Comparison of ENCODE assay signal across 8 mouse cellular contexts in the genomic region with DNA sequence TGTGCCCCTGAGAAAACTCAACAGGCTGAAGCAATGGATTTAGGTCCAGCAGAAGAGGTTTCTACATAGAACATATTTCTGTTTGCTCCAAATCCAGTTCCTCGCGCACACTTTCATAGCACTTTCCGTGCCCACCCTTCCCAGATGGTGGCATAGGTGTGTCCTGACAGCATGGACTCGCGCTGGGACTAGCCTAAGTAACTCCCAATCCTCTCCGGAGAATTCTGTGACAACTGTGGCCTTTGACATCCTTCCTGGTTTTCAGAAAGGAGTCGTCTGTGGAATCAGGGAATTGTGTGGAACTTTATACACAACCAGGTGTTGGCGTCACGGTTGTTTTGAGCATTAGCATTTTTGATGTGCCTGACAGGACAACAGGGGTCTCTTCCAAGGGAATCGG. TPM values are rescaled to one million over a fixed set of nuclear protein-coding genes. Genes with fewer than 3 reads are reported as not detected.
A peak's percentile ranks its signal among the peaks of the same experiment; 100 is the strongest.
DNase-seq lines count a peak whose midpoint lies in the region; ATAC-seq and TF ChIP-seq lines count a peak whose summit lies in the region.

No protein-coding gene starts in this region.

- WGBS in kidney, adult 2 months: under 1% methylated on average over 10 of the region's 10 CpGs
- under 1% methylated on average over 10 of the region's 10 CpGs for WGBS in embryonic facial prominence, embryonic 10.5 days
- WGBS in hindbrain, embryonic 10.5 days: under 1% methylated on average over 10 of the region's 10 CpGs
- WGBS in liver, embryonic 16.5 days (ENCODE audit: insufficient replicate concordance): under 1% methylated on average over 10 of the region's 10 CpGs
- under 1% methylated on average over 10 of the region's 10 CpGs for WGBS in small intestine, adult 2 months

- ATAC-seq in liver, embryonic 16.5 days (ENCODE audit: low read depth): peak; percentile 14; the same call in 1 of the 2 replicates

- peak overlapping the region; percentile 61 for H3K9ac ChIP-seq in ES-Bruce4 (ENCODE audit: low read depth, poor library complexity, severe bottlenecking)
- H3K9ac ChIP-seq in liver, embryonic 16.5 days (ENCODE audit: low read depth, low read length): peak overlapping the region; percentile 80

- TF ChIP-seq CTCF in kidney, adult 2 months (conservative IDR thresholded peaks at IDR 0.05; ENCODE audit: insufficient read depth, insufficient read length, low read depth, low read length): no peak
- TF ChIP-seq CTCF in ES-Bruce4 (IDR thresholded peaks at IDR 0.05; ENCODE audit: low read depth, low read length): no peak
- no peak for TF ChIP-seq CTCF in small intestine, adult 2 months (IDR thresholded peaks at IDR 0.05; ENCODE audit: extremely low read depth, insufficient read length, insufficient replicate concordance, low read depth, low read length)

- no peak for TF ChIP-seq EP300 in ES-Bruce4 (IDR thresholded peaks at IDR 0.05; ENCODE audit: insufficient read depth, low read depth, low read length)

- no peak for DNase-seq in kidney, adult 2 months
- no peak for DNase-seq in kidney, adult 11 months
- DNase-seq in embryonic facial prominence, embryonic 10.5 days (ENCODE audit: low spot score): no peak
- DNase-seq in hindbrain, embryonic 10.5 days (ENCODE audit: low spot score): no peak
- DNase-seq in yolk sac, embryonic 10.5 days (ENCODE audit: low spot score): no peak

- peak overlapping the region; percentile 100 for H3K4me2 ChIP-seq in liver, embryonic 16.5 days (ENCODE audit: low read depth, low read length)

- no peaks in the 10 kb centered on the region for H3K27me3 ChIP-seq in kidney, adult 2 months (replicated peaks; ENCODE audit: control insufficient read depth, insufficient read depth, low read length)
- no peaks in the 10 kb centered on the region for H3K27me3 ChIP-seq in ES-Bruce4 (ENCODE audit: control insufficient read depth, insufficient read depth, low read length, poor library complexity, severe bottlenecking)
- peaks cover 8% of the 10 kb centered on the region for H3K27me3 ChIP-seq in embryonic facial prominence, embryonic 10.5 days (replicated peaks; ENCODE audit: low read depth, poor library complexity, severe bottlenecking)
- peaks cover 19% of the 10 kb centered on the region; the same call in 1 of the 2 replicates for H3K27me3 ChIP-seq in hindbrain, embryonic 10.5 days (ENCODE audit: insufficient read depth, poor library complexity, severe bottlenecking)
- no peaks in the 10 kb centered on the region for H3K27me3 ChIP-seq in liver, embryonic 16.5 days (ENCODE audit: control insufficient read depth, insufficient read depth, low read depth, low read length)
- no peaks in the 10 kb centered on the region for H3K27me3 ChIP-seq in small intestine, adult 2 months (ENCODE audit: control insufficient read depth, insufficient read depth, low read length)

- TF ChIP-seq POLR2A in kidney, adult 2 months (IDR thresholded peaks at IDR 0.05; ENCODE audit: low read depth, low read length): no peak
- no peak for TF ChIP-seq POLR2A in ES-Bruce4 (IDR thresholded peaks at IDR 0.05; ENCODE audit: insufficient read depth, low read length)
- no peak for TF ChIP-seq POLR2A in small intestine, adult 2 months (IDR thresholded peaks at IDR 0.05; ENCODE audit: low read depth, low read length)

- H3K4me1 ChIP-seq in kidney, adult 2 months (ENCODE audit: control insufficient read depth, insufficient read depth, low read length): peaks cover 6% of the 10 kb centered on the region; the same call in 1 of the 2 replicates
- H3K4me1 ChIP-seq in ES-Bruce4 (ENCODE audit: control insufficient read depth, insufficient read depth, low read length): no peaks in the 10 kb centered on the region
- peaks cover 16% of the 10 kb centered on the region for H3K4me1 ChIP-seq in embryonic facial prominence, embryonic 10.5 days
- peaks cover 19% of the 10 kb centered on the region for H3K4me1 ChIP-seq in hindbrain, embryonic 10.5 days (replicated peaks)
- H3K4me1 ChIP-seq in liver, embryonic 16.5 days (ENCODE audit: control insufficient read depth, low read depth, low read length): peaks cover 7% of the 10 kb centered on the region
- no peaks in the 10 kb centered on the region for H3K4me1 ChIP-seq in small intestine, adult 2 months (ENCODE audit: control insufficient read depth, insufficient read depth, insufficient read length, low read length)

- H3K36me3 ChIP-seq in kidney, adult 2 months (ENCODE audit: control insufficient read depth, insufficient read depth, low read length): no peaks in the 10 kb centered on the region
- no peaks in the 10 kb centered on the region for H3K36me3 ChIP-seq in ES-Bruce4 (ENCODE audit: control insufficient read depth, insufficient read depth, low read length, poor library complexity, severe bottlenecking)
- H3K36me3 ChIP-seq in embryonic facial prominence, embryonic 10.5 days (replicated peaks): no peaks in the 10 kb centered on the region
- H3K36me3 ChIP-seq in hindbrain, embryonic 10.5 days: no peaks in the 10 kb centered on the region
- no peaks in the 10 kb centered on the region for H3K36me3 ChIP-seq in liver, embryonic 16.5 days (ENCODE audit: control insufficient read depth, insufficient read depth)
- no peaks in the 10 kb centered on the region for H3K36me3 ChIP-seq in small intestine, adult 2 months (ENCODE audit: control insufficient read depth, insufficient read depth, low read length)

- H3K9me3 ChIP-seq in ES-Bruce4 (replicated peaks; ENCODE audit: control insufficient read depth, insufficient read depth, low read length, poor library complexity, severe bottlenecking): no peaks in the 10 kb centered on the region
- no peaks in the 10 kb centered on the region for H3K9me3 ChIP-seq in embryonic facial prominence, embryonic 10.5 days
- no peaks in the 10 kb centered on the region for H3K9me3 ChIP-seq in hindbrain, embryonic 10.5 days
- no peaks in the 10 kb centered on the region for H3K9me3 ChIP-seq in liver, embryonic 16.5 days (replicated peaks; ENCODE audit: control insufficient read depth, low read length)

- H3K27ac ChIP-seq in kidney, adult 2 months (ENCODE audit: insufficient read depth, low read depth, low read length): peak overlapping the region; percentile 89
- no peak overlapping the region for H3K27ac ChIP-seq in ES-Bruce4 (ENCODE audit: insufficient read depth, low read length)
- H3K27ac ChIP-seq in embryonic facial prominence, embryonic 10.5 days (replicated peaks): peak overlapping the region; percentile 96
- H3K27ac ChIP-seq in hindbrain, embryonic 10.5 days: peak overlapping the region; percentile 85
- H3K27ac ChIP-seq in liver, embryonic 16.5 days (ENCODE audit: low read length): 0 out of 2 replicates have a peak overlapping the region, but pooled peaks have one; percentile 57
- H3K27ac ChIP-seq in small intestine, adult 2 months (ENCODE audit: insufficient read depth, low read depth, low read length): no peak overlapping the region

- H3K4me3 ChIP-seq in kidney, adult 2 months (ENCODE audit: insufficient read depth, low read depth, low read length): peak overlapping the region; percentile 77
- H3K4me3 ChIP-seq in ES-Bruce4 (ENCODE audit: low read depth, low read length): peak overlapping the region; percentile 80
- H3K4me3 ChIP-seq in embryonic facial prominence, embryonic 10.5 days: peak overlapping the region; percentile 92
- peak overlapping the region; percentile 94 for H3K4me3 ChIP-seq in hindbrain, embryonic 10.5 days
- peak overlapping the region; percentile 85 for H3K4me3 ChIP-seq in liver, embryonic 16.5 days (ENCODE audit: low read depth, low read length)
- H3K4me3 ChIP-seq in small intestine, adult 2 months (ENCODE audit: low read depth, low read length): peak overlapping the region; percentile 70

RNA-seq across cellular contexts. Expression of gene Mpp5, which starts 0.6 kb away (rescaled TPM):
- 4.5 and 6.4 TPM in 2 replicates for polyA plus RNA-seq in kidney, adult 2 months (2012; rRNA removed)
- polyA plus RNA-seq in ES-Bruce4 (2011; ENCODE audit: insufficient read depth, insufficient read length, low read depth, missing spikeins): 54.3 and 58.8 TPM in 2 replicates
- polyA plus RNA-seq in embryonic facial prominence, embryonic 10.5 days (2016; fragmentation: Nextera tagmentation; extraction: Ambion mirVana): 28.7 and 29.6 TPM in 2 replicates
- 15.4 and 29.7 TPM in 2 replicates for polyA plus RNA-seq in hindbrain, embryonic 10.5 days (2016; fragmentation: Nextera tagmentation; extraction: Ambion mirVana)
- 5.3 and 8.5 TPM in 2 replicates for polyA plus RNA-seq in liver, embryonic 16.5 days (2015; fragmentation: Nextera tagmentation; extraction: Ambion mirVana)
- 0.39 and 1.7 TPM in 2 replicates for polyA plus RNA-seq in small intestine, adult 2 months (2012; rRNA removed)

RNA-seq across cellular contexts. Expression of gene Fam71d, which starts 56.8 kb away (rescaled TPM):
- polyA plus RNA-seq in kidney, adult 2 months (2012; rRNA removed): 0.37 and 0.45 TPM in 2 replicates
- not detected in 2 replicates for polyA plus RNA-seq in ES-Bruce4 (2011; ENCODE audit: insufficient read depth, insufficient read length, low read depth, missing spikeins)
- polyA plus RNA-seq in embryonic facial prominence, embryonic 10.5 days (2016; fragmentation: Nextera tagmentation; extraction: Ambion mirVana): not detected in 2 replicates
- polyA plus RNA-seq in hindbrain, embryonic 10.5 days (2016; fragmentation: Nextera tagmentation; extraction: Ambion mirVana): 0.41 TPM in 1 of 2 replicates, not detected in the other
- not detected in 2 replicates for polyA plus RNA-seq in liver, embryonic 16.5 days (2015; fragmentation: Nextera tagmentation; extraction: Ambion mirVana)
- polyA plus RNA-seq in small intestine, adult 2 months (2012; rRNA removed): not detected in 2 replicates

Comparison
In these comparisons a context has a peak if more than half of its experiments do, and no peak if none do; other contexts are left out.
1. H3K27ac ChIP-seq: peak in kidney, adult 2 months (single experiment), embryonic facial prominence, embryonic 10.5 days (single experiment), hindbrain, embryonic 10.5 days (single experiment) and liver, embryonic 16.5 days (single experiment); none in ES-Bruce4 (single experiment) and small intestine, adult 2 months (single experiment).
2. Peak in every context shown above with its lines, with median percentiles within 50 percentile points of each other: H3K4me3 ChIP-seq.